Mouse (Mus musculus) layer of hippocampus, adult 2 months (tissue): ENCODE results near the gene Ilf2. TPM values are rescaled to one million over a fixed set of nuclear protein-coding genes. Genes with fewer than 3 reads are reported as not detected.

Experiments
- DNase-seq, 2 experiments: peaks; one replicate each; pipeline ENCODE4 v3.0.0; 2022; ENCODE audit warnings: low spot score in 2 of 2
- H3K27ac ChIP-seq: fragments of 200-600 bp; 2 replicates; pipeline ENCODE4 v1.8.1; 2022
- H3K4me3 ChIP-seq: fragments of 200-600 bp; 2 replicates; pipeline ENCODE4 v1.8.1; 2022; ENCODE audit warnings: mild to moderate bottlenecking
- CTCF ChIP-seq: fragments of 200-600 bp; conservative IDR thresholded peaks from 2 replicates; pipeline ENCODE4 v1.8.1; 2022; ENCODE audit warnings: antibody characterized with exemption, mild to moderate bottlenecking, moderate library complexity
- total RNA-seq, 2 experiments: library from RNA; stranded (reverse); gene quantifications; 2 replicates each; pipeline ENCODE4 v1.2.3; 2021

Gene Ilf2
- total RNA-seq, 2 experiments from 2014 or later, result 85.4 to 88.0 TPM

- no peak for TF ChIP-seq CTCF
- peak within 1 kb of the TSS; percentile 23; the same call in 1 of the 2 replicates for H3K27ac ChIP-seq
- no peak for DNase-seq
- peak within 1 kb of the TSS; percentile 61 for H3K4me3 ChIP-seq
Measured at GRCm38 (mm10) chr3:90465686-90466310, 10.1 kb upstream of the Ilf2 start, which contains the start of gene Npr1. Gene Npr1 (minus strand): TSS chr3:90465866.

- Histone ChIP-seq H3K27ac (no peak overlapping the region), H3K4me3 (peak overlapping the region; percentile 61)
- TF ChIP-seq CTCF, result peak; percentile 92
- peak; percentile 56 to 63 for DNase-seq
Measured at GRCm38 (mm10) chr3:90466311-90466766, 9.6 kb upstream of the Ilf2 start.

- H3K27ac ChIP-seq, result no peak overlapping the region
- no peak overlapping the region for H3K4me3 ChIP-seq
- no peak for TF ChIP-seq CTCF
- DNase-seq, result no peak
Measured at GRCm38 (mm10) chr3:90467618-90468300, 8.2 kb upstream of the Ilf2 start.

GRCm38 (mm10) chr3:90472213-90472612, 3.7 kb upstream of the Ilf2 start:
- peak; percentile 81 for TF ChIP-seq CTCF
- peak in 1 of 2 experiments; percentile 59 for DNase-seq
- Histone ChIP-seq H3K27ac (no peak overlapping the region), H3K4me3 (no peak overlapping the region)

GRCm38 (mm10) chr3:90475151-90475830, 635 bp upstream of the Ilf2 start:
- no peak for TF ChIP-seq CTCF
- H3K4me3 ChIP-seq, result peak overlapping the region; percentile 56

GRCm38 (mm10) chr3:90486998-90487397, 11.1 kb downstream of the Ilf2 start:
- Histone ChIP-seq H3K4me3 (no peak overlapping the region), H3K27ac (no peak overlapping the region)
- DNase-seq, result no peak
- TF ChIP-seq CTCF, result no peak

More at GRCm38 (mm10) chr3:90475151-90475830, 635 bp upstream of the Ilf2 start:
- 0 out of 2 replicates have a peak overlapping the region, but pooled peaks have one; percentile 24 for H3K27ac ChIP-seq
- no peak for DNase-seq

GRCm38 (mm10) chr3:90488576-90488975, 12.7 kb downstream of the Ilf2 start:
- no peak overlapping the region for H3K4me3 ChIP-seq
- TF ChIP-seq CTCF, result no peak
- DNase-seq, result no peak
- no peak overlapping the region for H3K27ac ChIP-seq

- peak within 1 kb of the TSS; percentile 97 for H3K27ac ChIP-seq
- DNase-seq, result peak; percentile 92 to 94
- TF ChIP-seq CTCF, result peak; percentile 80
- H3K4me3 ChIP-seq, result peak within 1 kb of the TSS; percentile 83
Measured at GRCm38 (mm10) chr3:90490696-90491256, 14.8 kb downstream of the Ilf2 start, which contains the start of gene Snapin. Gene Snapin (minus strand): TSS chr3:90491033.

- H3K27ac ChIP-seq, result 0 out of 2 replicates have a peak overlapping the region, but pooled peaks have one; percentile 97
- DNase-seq, result peak in 1 of 2 experiments; percentile 43
- peak; percentile 51 for TF ChIP-seq CTCF
- no peak overlapping the region for H3K4me3 ChIP-seq
Measured at GRCm38 (mm10) chr3:90491350-90491749, 15.4 kb downstream of the Ilf2 start.

GRCm38 (mm10) chr3:90493831-90494540, 18.1 kb downstream of the Ilf2 start:
- H3K27ac ChIP-seq, result no peak overlapping the region
- no peak for DNase-seq
- no peak overlapping the region for H3K4me3 ChIP-seq
- TF ChIP-seq CTCF, result no peak

GRCm38 (mm10) chr3:90495850-90496525, 20.1 kb downstream of the Ilf2 start:
- Histone ChIP-seq H3K27ac (no peak overlapping the region), H3K4me3 (no peak overlapping the region)
- DNase-seq, result no peak
- TF ChIP-seq CTCF, result no peak

GRCm38 (mm10) chr3:90497597-90497996, 21.7 kb downstream of the Ilf2 start:
- no peak for DNase-seq
- Histone ChIP-seq H3K4me3 (no peak overlapping the region), H3K27ac (no peak overlapping the region)
- no peak for TF ChIP-seq CTCF
